Mouse (Mus musculus): ENCODE measurements at regions not wholly inside any gene's neighbourhood (a gene's known extent, or its start where the extent isn't known, plus 50 kb on each side); places are given as distances from the start of the nearest gene placed in this dataset.
A peak's percentile ranks its signal among the peaks of the same experiment; 100 is the strongest.
"Not testable (repeated sequence)": the region's sequence is repeated elsewhere in the genome, so short reads cannot be mapped to it uniquely, and the experiment has no call there.

- DNase-seq (ENCODE audit: low read depth, low spot score), result no peak
These were observed 259.0 kb downstream of the Nek10 start for GRCm38 (mm10) chr14:15061966-15062860.

- no peak for DNase-seq (ENCODE audit: low read depth, low spot score)
These were observed 259.7 kb downstream of the Nek10 start for GRCm38 (mm10) chr14:15062861-15063418.

GRCm38 (mm10) chr14:15064991-15065525, 261.8 kb downstream of the Nek10 start:
- DNase-seq (ENCODE audit: low read depth, low spot score), result peak; percentile 17

GRCm38 (mm10) chr14:15075877-15076276, 272.7 kb downstream of the Nek10 start:
- no peak for DNase-seq (ENCODE audit: low read depth, low spot score)

- DNase-seq (ENCODE audit: low read depth, low spot score), result no peak
These were observed 279.7 kb downstream of the Nek10 start for GRCm38 (mm10) chr14:15082889-15083288.

- DNase-seq (ENCODE audit: low read depth, low spot score), result no peak
These were observed 280.6 kb downstream of the Nek10 start for GRCm38 (mm10) chr14:15083812-15084211.

GRCm38 (mm10) chr14:15087061-15087460, 283.8 kb downstream of the Nek10 start:
- no peak for DNase-seq (ENCODE audit: low read depth, low spot score)

GRCm38 (mm10) chr14:15096865-15097264, 293.6 kb downstream of the Nek10 start:
- no peak for DNase-seq (ENCODE audit: low read depth, low spot score)

GRCm38 (mm10) chr14:15099909-15100308, 296.7 kb downstream of the Nek10 start:
- DNase-seq (ENCODE audit: low read depth, low spot score), result no peak

GRCm38 (mm10) chr14:15107795-15108321, 304.6 kb downstream of the Nek10 start:
- no peak for DNase-seq (ENCODE audit: low read depth, low spot score)

GRCm38 (mm10) chr14:15119745-15120144, 316.5 kb downstream of the Nek10 start:
- no peak for DNase-seq (ENCODE audit: low read depth, low spot score)

GRCm38 (mm10) chr14:15128157-15128556, 310.6 kb downstream of the Lrrc3b start:
- no peak for DNase-seq (ENCODE audit: low read depth, low spot score)

GRCm38 (mm10) chr14:15140871-15141270, 297.9 kb downstream of the Lrrc3b start:
- DNase-seq (ENCODE audit: low read depth, low spot score), result not testable (repeated sequence)

- no peak for DNase-seq (ENCODE audit: low read depth, low spot score)
These were observed 295.9 kb downstream of the Lrrc3b start for GRCm38 (mm10) chr14:15142839-15143238.

GRCm38 (mm10) chr14:15148516-15148915, 290.3 kb downstream of the Lrrc3b start:
- no peak for DNase-seq (ENCODE audit: low read depth, low spot score)

All from telencephalon, adult 2 months (tissue).